Mouse (Mus musculus): ENCODE data around the gene Palld.

DNA sequence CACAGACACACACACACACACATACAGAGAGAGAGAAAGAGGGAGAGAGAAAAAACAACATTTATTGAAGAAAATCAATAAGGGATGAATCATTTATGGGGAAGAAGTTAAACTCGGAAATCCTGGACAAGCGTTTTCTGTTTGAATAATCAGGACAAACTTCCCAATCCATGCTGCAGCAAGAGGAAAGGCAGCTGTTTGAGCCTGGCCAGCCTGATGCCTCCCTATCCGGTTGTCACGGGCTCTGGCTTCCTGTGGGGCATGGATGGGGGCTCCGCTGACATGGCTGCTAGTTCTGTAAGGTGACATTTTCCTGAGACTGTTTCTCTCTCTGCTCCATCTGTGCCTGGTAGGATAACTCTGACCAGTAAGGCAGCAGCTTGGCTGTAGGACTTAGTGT lies 343.0 kb downstream of the Palld start:
- TF ChIP-seq ETS1 (conservative IDR thresholded peaks at IDR 0.05; ENCODE audit: low read depth, low read length): no peak
- no peak for TF ChIP-seq POLR2A (IDR thresholded peaks at IDR 0.05; ENCODE audit: low read depth, low read length)
- no peak for TF ChIP-seq SIN3A (IDR thresholded peaks at IDR 0.05; ENCODE audit: low read length)
- TF ChIP-seq HCFC1 (IDR thresholded peaks at IDR 0.05; ENCODE audit: low read depth, low read length): no peak
- TF ChIP-seq CTCF (conservative IDR thresholded peaks at IDR 0.05 in 1 of 2, IDR thresholded peaks at IDR 0.05 in 1 of 2; ENCODE audit: low read depth in 2 of 2, low read length in 2 of 2): no peak
- no peak for TF ChIP-seq POLR2AphosphoS2 (IDR thresholded peaks at IDR 0.05; ENCODE audit: low read depth, low read length)
- no peak for TF ChIP-seq MAFK (IDR thresholded peaks at IDR 0.05; ENCODE audit: insufficient replicate concordance, low read length)
- no peak for TF ChIP-seq NELFE (IDR thresholded peaks at IDR 0.05; ENCODE audit: low read depth, low read length)
